Mouse (Mus musculus): ENCODE measurements around the gene Prss54.

GRCm38 (mm10) chr8:95595131-95595530 lies 19.0 kb upstream of the Prss54 start:
- no peak for TF ChIP-seq POLR2A (IDR thresholded peaks at IDR 0.05; ENCODE audit: control insufficient read depth, extremely low read depth, insufficient read depth, low read length, poor library complexity)
- TF ChIP-seq CTCF (IDR thresholded peaks at IDR 0.05; ENCODE audit: borderline replicate concordance, control insufficient read depth, extremely low read depth, insufficient read depth, low read length, poor library complexity), result no peak
